Mouse (Mus musculus) embryo, embryonic 11 days (tissue): ENCODE measurements at regions not wholly inside any gene's neighbourhood (a gene's known extent, or its start where the extent isn't known, plus 50 kb on each side); places are given as distances from the start of the nearest gene placed in this dataset.
A peak's percentile ranks its signal among the peaks of the same experiment; 100 is the strongest.

Experiments used
- DNase-seq: peaks from one replicate; pipeline ENCODE4 v3.0.0-alpha.2; 2015

DNA sequence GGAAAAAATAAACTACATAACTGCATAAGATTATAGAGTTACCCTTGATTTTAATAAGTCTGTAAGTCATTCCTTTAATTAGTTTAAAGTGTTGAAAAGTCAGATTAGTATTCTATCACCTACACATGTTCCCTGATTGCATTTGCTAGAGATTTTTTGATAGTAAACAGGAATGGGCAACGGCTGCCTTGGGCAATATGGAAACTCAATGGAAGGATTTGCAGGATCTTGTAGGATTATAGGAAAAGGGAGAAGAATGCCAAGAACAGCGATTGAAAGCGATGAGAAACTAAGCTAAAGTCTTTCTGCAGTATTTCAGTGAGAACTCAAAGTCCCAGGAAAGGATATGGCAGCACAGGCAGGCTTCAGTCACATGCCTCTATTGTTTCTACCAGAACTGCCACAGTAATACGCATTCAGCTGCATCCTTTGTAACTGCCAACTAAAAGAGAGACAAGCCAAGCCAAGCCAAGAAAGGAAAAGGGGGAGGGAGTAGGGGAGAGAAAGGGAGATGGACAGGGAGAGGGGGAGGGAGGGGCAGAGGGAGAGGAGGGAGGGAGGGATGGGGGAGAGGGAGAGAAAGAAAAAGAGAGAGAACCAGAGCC is 340.3 kb downstream of the Kif16b start:
- peak; percentile 45 for DNase-seq

DNA sequence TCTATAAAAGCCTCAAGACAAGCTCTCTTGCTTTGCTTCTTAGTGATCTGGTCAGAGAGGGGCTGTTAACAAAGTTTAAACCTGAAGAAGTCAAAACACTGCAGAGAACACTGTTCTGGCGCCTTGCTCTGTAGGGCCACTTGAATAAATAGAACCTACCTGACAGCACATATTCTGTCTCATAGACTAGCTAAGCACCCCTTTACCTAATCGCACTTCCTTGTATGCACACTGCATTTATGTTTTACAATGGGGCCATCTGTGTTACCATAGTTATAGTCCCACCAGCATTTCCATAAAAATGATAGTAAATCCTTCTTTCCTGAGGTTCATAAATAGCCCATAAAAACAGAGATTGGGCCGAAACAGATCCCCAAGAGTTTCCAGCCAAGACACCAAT is 340.9 kb downstream of the Kif16b start:
- no peak for DNase-seq

GRCm38 (mm10) chr2:142559946-142560345 is 341.4 kb downstream of the Kif16b start:
- peak; percentile 35 for DNase-seq

GRCm38 (mm10) chr2:142554851-142555250 is 346.5 kb downstream of the Kif16b start:
- no peak for DNase-seq

DNA sequence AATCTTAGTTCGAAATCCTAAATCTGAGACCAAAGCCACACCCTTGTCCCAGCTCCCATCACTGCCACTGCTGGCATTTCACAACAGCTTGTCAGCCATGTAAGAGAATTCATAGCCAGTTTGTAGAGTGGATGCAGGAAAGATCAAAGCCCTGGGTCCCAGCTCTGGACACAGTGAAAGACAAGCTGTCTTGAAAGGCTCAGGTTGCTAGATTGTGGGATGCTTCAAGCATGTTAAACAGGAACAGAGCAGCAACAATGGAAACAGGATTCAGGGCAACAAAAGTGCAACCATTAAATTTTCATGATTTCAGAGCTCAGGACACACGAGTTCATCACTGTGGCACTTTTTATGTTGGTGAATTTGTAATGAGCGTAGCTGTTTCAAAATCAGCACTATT is 349.6 kb downstream of the Kif16b start:
- peak; percentile 8 for DNase-seq

GRCm38 (mm10) chr2:142548766-142549165 is 352.6 kb downstream of the Kif16b start:
- DNase-seq: no peak

DNA sequence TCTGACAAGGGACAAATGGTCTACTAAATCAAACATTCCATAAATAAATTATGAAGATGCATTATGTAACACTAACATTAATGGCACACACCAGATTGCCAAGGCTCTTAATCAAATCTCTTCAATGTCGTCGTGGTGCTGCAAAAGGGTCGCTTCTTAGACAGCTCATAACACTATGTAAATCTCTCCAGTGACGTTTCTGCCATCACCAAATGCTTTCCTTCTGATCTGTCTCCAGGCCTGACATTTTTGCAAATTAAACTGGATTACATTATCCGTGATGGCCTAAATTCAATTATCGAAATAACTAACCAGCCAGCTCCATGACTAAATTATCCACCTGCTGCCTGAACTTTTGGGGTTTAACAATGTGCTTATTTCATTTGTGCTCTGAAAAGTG is 356.4 kb downstream of the Kif16b start:
- no peak for DNase-seq

DNA sequence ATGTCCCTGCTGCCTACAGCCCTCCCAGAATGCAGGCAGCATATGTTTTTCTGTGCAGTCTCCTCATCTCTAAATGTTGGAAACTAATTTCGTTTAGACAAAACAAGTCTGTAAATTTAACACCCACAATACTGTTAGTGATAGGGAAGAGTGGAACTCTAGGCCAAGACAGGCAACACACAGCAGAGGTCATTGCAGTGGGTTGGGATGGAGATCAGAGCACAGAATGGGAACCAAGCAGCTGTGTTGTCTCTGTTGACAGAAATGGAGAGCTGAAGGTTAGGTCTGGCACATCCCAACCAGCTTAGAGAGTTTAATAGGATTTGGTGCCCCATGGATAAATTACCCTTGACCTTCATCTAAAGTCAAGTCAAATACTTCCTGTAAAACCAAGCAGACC is 361.4 kb downstream of the Kif16b start:
- DNase-seq: no peak

DNA sequence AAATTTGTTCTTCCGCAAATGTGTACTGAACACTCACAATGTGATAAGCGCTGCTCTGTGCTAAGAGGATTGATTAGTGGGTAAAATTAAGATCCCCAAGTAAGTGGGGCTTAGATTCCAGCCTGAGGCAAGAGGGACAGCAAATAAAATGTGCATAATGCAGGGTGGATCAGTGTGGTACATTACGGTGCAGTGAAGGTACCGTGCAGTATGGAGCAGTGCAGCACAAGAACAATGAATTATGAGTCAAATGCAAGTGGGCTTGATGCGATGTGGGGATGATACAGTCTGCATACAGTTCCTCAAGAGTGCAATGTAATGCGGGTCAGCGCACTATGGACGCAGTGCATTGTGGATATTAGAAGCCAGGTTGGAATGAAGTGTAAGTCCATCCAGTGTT is 367.8 kb downstream of the Kif16b start:
- no peak for DNase-seq

- DNase-seq: no peak
These were observed 378.9 kb downstream of the Kif16b start for GRCm38 (mm10) chr2:142522471-142522870.

DNA sequence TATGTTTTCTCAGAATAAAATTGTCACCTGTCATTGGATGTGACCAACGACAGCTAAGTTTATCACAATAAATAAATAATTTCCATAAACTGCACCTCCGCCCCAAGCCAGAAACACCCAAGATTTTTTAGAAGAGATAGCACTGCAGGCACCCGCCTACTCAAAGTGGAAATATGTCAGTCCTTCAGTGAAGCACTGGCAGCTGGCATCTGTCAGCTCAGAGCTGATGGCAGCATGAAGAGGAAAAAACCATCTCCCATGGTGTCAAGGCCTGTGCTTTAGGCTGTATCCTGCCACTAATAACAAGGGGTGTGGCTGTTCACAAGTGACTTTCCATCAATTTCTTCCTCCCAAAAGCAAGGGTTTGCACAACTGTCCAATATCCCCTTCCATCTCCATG is 383.6 kb downstream of the Kif16b start:
- no peak for DNase-seq

GRCm38 (mm10) chr2:142505216-142505615 is 396.1 kb downstream of the Kif16b start:
- DNase-seq: no peak
